Mouse (Mus musculus): ENCODE measurements around the gene Usp51.

DNA sequence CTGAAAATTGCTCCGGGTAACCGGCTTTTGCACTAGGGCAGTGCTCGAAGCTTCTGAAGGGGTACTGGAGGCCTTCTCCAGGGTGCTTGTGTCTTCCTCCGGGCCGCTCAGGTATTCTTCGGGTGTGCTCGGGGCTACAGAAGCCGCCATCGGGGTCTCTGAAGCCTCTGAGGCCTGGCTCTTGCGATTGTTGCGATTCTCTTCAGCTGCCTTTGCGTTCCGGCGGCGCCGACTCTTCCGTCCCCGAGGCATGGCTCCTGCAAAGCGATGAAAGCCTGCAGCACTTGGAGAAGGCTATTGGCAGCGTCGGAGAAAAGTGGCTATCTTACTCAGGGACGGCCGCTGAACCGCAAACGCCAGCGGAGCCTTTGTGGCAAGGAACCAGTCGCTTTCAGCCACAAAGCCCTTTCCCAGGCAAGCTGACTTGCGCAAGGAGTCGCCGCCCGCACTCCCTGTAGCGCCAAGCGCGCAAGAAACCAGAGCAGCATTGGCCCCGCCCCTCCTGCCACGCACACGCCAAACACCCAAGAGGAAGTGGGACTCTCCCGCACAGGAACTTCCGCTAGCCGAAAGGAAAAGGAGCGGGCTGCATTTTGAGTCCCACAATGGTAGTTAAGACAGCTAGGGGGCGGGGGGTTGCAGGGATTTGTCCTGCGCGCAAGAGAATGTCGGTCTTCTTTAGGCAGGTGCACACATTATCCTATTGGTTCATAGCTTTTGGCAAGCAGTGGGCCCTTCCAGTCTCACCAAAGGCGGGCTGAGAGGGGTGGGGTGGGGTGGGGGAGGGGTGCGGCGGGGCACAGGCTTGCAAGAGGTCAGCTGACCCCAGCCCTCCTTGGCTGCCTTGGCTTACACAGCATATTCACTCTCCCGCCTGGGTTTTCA is 31.1 kb downstream of the Usp51 start, which contains the start of gene Mageh1:
- TF ChIP-seq CTCF (IDR thresholded peaks at IDR 0.05; ENCODE audit: low read depth, low read length) (no peak), POLR2A (IDR thresholded peaks at IDR 0.05; ENCODE audit: extremely low read depth, insufficient read depth, low read length) (no peak)

Data from liver, adult 2 months (tissue).